Mouse (Mus musculus) liver, adult 2 months (tissue): ENCODE data around the gene 1700113H08Rik.

ENCODE experiments used
- CTCF ChIP-seq: fragments of 200-500 bp; IDR thresholded peaks from 2 replicates; pipeline ENCODE4 v1.5.1; 2011; ENCODE audit warnings: low read depth, low read length, control low read depth
- POLR2A ChIP-seq: fragments of 200-500 bp; IDR thresholded peaks from 2 replicates; pipeline ENCODE4 v1.6.1; 2011; ENCODE audit warnings: low read length, control low read depth; ENCODE audit not compliant: insufficient read depth; ENCODE audit errors: extremely low read depth

- TF ChIP-seq CTCF (no peak), POLR2A (no peak)
Measured at GRCm38 (mm10) chr10:87037062-87037461, 20.8 kb upstream of the 1700113H08Rik start.
